Mouse (Mus musculus) testis, postnatal 10 days (tissue): Measurements from ENCODE around the gene Nfia.

Source experiments
- DNase-seq: peaks from one replicate; pipeline ENCODE4 v3.0.0; 2021; ENCODE audit warnings: low spot score

The Nfia gene

DNA sequence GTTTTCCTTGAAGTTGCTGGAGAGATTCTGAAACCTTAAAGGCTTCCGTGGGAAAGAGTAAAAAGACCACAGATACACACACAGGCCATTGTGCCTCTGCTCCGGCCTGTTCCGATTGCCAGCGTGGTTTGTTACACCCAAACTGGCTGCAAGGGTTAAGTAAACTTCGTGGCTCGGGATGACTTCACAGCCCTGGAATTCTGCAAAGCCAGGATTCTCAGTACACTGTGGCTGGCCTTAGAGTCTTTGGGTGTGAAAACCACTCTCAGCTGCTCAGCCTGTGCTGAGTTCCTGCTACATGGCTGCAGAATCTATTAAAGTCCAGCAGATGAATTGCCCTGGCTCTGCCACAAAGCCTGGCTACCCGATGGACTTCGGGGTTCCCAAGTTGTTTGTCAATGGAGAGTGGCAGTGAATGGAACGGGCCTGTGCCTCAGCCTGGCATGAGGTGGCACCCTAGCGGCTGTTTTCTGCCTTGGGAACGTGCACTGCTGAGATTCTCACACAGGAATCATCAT is 231.6 kb downstream of the Nfia start:
- DNase-seq: peak; percentile 65

DNA sequence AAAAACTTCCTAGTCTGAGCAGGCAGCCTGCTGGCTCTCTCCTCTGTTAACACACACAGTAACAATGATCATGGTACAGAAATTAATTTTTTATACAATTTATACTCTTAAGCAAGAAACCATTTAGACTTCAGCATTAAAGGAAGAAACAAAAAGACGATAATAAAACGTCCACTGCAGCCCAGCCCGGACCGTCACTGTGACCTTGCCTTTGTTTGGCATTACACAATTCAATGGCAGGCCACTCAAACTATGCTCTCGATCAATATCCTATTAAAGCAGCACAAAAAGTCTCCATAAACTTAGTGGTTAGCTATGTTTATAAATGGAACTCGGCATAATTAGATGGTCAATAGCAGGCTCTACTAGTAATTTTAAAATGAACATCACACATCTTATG is 232.5 kb downstream of the Nfia start:
- DNase-seq: no peak

DNA sequence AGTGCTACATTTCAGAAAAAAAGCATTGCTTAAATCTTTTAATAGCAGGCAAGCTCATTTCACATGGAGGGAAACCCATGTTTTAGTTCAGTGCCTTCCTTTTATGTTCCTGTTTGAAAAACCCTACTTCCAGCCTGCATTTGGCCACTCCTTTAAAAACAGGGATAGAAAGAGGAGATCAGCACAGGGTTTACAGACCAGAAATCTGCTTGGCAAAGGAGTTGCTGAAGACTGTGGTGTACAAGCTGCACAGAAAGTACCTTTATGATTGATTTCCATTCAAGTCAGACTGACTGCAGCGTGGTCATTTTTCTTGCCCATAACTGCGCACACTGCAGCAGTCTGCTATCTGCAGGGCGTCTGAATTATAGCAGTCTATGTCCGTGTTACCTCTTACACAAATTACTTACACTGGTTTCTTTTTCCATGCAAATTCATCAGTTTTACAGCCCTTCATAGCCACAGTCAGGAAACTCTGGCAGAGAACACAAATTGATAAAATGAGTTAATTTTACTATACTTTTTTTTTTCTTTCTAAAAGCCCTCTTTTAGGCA is 236.4 kb downstream of the Nfia start:
- no peak for DNase-seq

DNA sequence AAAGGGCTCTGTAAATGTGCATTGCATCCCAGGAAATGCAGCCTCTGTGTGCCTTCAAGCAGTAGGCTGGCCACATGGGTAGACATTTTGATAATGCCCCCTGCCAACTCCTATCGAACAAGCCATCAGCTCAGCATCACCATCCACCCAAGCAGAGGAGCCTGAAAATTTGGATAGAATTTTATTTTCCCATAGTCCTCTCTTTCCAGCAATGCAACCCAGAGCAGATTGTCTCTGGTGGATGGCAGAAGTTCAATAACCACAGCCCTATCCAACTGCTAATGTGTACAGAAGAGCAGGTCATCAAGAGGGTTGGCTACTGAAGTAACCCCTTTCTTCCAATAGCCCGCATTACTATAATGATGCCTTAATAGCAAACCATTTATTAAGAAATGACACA is 237.4 kb downstream of the Nfia start:
- no peak for DNase-seq

DNA sequence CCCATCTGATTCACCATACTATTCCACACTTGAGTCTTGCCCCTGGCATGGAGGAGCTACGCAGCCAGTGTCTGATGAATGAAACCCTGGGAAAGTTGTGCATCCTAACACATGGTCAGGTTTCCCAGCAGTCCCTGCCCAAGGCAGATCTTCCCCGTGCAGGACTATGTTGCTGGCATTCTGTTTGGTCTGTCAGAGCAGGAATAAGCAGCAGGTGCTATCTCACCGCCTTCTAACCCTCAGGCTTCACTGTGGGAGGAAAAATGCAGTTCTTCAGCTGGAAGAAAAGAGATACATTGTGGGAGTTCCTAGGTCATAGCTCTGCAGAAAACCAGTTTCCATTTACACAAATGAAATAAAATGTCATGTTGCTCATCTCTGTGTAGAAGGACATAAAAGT is 247.3 kb downstream of the Nfia start:
- no peak for DNase-seq

DNA sequence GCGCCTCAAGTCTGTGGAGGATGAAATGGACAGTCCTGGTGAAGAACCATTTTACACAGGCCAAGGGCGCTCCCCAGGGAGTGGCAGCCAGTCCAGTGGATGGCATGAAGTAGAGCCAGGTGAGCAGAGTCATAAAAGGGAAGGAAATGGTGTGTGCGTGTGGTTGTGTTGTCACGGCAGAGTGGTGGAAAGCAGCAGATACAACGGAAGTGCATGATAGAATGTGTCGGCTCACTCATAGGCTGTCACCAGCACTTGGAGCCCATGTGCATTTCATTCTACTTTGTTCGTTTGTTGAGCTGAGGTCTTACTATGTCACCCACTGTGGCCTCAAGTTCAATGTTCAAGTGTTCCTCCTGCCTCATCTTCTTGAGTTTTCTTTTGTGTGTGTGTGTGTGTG is 248.3 kb downstream of the Nfia start:
- DNase-seq: no peak

DNA sequence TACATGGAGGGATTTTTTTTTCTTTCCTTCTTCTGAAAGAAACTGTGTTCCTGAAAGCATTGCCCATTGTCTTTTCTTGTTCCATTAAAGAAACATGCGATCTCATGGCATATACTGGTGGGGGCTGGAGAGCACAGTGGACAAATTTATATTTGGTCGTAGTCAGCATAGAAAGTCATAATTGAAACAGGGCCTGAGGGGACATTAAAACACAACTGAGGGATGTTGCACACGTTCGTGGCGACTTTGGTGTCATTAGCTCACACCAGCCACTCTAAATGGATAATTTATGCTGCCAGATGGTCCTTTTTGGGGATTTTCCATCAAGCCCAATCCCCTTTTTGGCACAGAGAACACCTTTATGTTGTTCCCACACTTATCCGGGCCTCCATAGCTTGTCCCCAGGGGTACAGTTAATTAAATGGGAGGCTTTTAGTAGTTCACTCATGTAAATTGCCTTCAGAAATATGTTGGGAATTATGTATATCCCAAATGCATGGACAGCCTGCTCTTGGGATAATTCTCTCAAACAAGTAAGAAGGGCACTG is 250.8 kb downstream of the Nfia start:
- no peak for DNase-seq

DNA sequence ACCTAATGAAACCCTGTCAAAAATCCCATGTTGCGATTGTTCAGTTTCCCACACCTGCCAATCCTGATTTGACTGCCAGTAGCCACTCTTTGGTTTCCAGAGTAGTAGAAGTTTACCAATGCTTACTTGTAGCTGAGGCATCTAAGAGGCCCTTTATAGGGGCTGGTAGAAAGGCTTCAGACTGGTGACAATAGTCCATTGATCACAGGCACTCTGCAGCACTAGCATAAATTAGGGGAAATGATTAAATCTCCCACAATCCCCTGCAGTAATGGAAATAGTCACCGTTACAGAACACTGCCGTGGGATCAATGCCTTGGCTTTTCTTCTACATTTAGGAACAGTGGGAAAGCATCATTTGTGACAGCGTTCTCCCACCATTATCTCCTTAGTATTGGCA is 254.9 kb downstream of the Nfia start:
- no peak for DNase-seq

DNA sequence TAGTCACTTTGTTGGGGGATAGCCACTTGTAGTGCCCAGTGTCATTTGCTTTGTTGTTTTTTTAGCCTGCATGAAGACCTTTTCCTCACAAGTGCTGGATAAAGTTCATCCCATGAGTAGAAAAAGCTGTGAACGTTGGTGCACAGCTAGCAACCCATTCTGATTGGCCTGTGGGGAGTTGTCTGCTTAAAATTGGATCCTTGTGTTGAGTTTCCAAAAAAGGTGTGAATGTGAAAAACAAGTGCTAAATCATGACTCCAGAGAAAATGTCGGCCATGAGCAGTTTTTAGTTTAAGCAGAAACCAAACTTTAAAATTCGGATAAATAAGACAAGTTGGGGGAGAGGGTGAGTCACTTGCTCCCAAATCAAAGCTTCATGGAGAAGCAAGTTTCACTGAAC is 259.3 kb downstream of the Nfia start:
- no peak for DNase-seq

DNA sequence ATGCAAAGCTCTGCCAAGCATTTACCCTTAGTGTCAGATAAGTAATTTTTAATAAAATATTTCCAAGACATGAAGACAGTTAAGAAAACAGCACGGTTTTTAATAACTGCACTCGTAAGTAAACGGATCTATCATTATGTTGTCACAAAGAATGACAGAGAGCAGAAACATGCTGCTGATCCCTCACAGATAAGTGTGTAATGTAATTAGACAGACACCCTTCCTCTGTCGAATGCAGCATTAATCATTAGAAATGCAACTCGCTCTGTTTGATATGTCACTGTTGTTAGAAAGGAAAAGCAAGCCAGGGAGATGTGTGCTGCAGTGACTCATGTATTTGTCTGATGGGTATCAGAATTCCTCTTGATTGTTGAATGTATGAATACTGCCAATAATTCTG is 259.8 kb downstream of the Nfia start:
- DNase-seq: no peak

DNA sequence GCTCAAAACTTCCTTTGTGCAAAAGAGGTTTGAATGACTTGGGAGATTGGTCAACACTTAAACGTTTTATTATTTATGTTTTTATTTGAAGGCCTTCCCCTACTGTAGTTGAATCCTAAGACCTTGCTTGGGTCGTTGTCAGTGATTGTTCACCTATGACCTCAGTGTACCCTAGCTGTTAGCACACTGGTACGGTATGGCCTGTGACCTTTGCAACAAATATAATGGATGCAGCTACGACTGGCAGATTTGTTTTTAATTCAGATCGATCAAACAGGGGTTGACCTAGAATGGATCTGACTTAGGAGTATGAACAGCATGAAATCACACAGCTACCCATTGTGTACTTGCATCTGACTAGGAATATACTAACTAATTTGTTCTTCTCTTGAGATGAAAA is 266.6 kb downstream of the Nfia start:
- no peak for DNase-seq

DNA sequence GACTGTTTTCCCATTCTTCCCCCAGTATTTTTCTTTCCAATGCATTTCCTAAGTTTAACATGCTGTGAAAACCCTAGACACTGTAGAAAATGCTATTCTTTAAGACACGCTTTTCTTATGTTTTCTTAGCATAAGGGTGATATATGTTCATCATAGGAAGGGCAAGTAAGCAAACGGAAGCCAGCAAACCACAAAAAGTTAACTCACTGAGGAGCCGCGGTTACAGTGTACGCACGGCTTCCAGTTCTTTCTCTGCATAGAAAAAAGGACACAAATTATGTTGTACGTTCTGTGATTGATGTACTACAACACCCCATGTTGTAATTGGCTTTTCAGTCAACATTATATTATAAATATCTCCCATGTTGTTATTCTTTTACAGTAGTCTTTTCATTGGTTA is 267.6 kb downstream of the Nfia start:
- no peak for DNase-seq

DNA sequence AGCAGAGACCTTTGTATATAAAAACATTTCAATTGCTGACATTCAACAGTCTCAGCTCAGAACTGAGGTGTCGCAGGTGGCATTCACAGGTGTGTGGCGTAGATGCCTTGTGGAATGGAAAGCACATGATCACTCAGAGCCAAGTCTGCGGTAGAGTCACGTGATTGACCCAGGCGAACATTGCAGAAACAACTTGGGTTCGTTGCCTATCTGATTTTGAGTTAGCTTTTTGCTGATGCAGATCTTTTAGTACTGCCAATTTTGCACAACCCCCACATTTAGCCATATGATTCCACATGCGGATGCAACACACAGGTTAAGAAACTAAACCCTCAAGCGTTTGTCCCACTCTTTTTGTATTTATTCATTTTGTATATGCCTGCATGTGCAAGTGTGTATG is 272.1 kb downstream of the Nfia start:
- no peak for DNase-seq

DNA sequence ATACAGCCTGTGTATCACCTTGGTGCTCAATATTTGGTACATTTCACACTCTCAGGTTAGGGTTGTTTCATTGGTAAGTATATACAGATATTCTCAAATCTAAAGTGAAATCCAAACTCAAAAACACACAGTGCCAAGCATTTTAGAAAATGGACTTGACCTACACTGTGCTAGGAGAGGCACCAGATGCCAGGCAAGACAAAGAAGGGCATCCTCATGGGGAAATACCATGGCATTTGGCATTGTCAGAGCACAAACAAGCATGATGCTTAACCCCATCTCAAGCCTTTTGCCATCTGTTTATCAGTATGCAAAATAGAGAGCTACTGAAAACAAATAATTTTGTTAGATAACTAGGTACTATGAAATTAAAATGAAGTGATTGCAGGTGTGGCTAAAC is 274.8 kb downstream of the Nfia start:
- no peak for DNase-seq

DNA sequence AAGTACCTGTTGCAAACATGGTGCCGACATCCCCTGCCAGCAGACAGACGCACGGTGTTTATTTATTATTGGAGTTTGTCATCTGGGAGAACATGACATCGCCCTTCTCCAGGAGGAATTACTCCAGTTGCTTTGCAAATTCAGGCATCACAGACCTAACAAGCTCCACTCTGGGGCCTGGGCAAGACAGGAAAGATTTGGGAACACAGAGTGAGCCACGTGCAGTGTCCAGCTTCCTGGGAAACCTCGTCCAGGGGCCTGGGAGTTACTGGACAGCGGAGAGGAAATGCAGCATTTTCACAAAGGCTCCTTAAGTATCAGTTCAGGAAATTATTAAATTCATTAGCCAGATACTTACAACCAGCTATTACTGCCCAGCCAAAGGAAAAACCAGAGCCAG is 277.1 kb downstream of the Nfia start:
- no peak for DNase-seq

DNA sequence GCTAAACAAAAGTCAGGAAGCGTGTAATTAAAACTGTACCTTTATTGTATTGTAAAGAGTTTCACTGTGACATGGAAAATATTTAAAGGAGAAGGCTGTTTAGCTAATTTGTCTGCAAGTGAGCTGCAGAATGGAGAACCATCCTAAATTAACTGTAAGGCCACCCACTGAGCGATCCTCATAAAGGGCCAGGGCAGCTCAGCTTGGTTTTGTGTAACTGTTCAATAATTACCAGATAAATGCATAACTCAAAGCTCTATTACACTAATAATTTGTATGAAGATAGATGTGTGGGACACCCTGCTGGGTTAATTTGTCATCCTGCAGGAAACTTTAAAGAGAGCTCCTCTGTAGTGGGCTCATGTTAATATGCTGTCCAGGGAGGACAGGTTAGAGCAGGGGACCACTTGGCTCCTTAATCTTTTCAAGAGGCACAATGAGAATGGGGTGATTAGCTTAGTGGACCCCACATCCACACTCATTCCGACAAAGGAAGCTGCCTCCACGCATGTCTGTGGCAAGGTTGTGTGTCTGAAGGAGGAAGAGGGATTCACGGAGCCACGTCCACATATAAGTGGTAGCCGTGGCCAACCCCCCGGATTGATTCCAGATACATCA is 277.6 kb downstream of the Nfia start:
- no peak for DNase-seq

DNA sequence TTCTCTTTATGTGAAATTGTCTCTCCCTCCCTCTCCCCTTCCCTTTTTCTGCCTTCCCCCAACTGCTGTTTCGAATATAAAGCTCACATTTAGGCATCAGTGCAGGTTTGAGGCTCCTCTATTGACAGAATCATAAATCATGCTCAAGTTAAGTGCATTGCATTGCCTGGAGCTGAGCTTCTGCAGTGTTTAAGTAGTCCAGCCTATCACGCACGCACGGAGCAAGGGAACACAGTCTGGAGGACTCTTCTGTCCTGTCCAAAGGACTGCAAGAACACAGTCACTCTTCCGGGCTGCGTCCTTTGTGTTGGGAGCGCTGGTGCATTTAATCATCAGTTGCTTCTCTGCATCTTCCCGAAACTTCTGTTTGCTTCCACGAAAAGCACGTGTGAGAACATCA is 278.2 kb downstream of the Nfia start:
- no peak for DNase-seq

DNA sequence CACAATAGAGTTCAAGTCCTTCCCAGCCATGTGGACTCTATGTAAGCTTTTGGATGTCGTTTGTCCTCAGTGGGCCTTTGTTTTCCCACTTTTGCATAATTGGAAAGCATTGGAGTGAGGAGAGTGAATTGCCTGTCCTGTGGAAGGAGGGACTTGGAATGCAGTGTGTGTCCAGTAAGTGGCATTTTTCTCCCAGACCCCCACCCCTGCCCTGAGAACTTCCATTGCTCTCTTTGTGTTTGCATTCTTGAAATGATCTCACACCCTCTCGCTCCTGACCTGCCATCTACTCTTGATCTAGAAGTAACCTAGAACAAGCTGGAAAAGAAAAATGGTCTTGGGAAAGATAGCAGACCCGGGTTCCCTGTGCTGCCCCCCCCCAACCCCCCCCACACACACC is 278.8 kb downstream of the Nfia start:
- no peak for DNase-seq

DNA sequence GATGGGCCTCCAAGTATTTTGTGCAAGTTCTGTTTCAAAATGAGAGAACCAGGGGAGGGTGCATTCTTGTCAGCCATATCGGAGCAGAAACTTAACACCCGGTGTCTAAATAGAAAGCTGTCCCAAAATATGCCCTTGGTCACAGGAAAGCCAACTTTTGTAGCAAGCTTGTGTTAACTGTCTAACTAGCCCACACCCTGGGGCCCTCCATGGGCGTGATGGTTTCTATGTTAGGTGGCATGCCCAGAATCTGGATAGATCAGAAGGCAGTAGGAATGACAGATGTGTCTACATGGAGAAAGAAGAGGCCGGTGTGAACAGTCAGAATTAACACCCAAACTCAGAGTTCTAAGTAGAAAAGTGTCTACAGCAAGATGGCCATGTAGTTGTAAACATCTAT is 282.5 kb downstream of the Nfia start:
- no peak for DNase-seq

DNA sequence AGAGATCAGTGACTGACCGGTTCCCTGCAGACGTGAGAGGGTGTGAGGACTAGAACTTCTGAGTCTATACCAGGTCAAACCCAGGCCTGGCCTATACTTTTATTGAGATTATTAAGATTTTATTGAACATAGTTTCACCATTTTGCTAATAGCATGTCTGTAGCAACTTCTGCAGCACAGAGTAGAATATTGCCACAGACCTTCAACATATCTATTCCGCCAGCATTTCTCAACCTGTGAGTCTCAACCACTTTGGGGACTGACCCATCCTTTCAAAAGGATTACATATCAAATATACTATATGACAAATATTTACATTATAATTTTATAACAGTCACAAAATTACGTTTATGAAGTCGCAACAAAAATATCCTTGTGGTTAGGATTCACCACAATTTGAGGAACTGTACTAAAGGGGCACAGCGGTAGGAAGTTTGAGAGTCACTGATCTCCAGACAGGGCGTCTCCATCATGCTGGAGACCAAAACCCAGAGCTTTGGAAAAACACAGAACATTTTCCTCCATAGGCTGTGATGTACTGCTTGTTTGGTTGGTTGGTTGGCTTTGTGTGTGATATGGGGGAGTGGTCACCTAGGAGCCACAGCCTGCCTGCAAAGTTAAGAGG is 284.0 kb downstream of the Nfia start:
- no peak for DNase-seq

DNA sequence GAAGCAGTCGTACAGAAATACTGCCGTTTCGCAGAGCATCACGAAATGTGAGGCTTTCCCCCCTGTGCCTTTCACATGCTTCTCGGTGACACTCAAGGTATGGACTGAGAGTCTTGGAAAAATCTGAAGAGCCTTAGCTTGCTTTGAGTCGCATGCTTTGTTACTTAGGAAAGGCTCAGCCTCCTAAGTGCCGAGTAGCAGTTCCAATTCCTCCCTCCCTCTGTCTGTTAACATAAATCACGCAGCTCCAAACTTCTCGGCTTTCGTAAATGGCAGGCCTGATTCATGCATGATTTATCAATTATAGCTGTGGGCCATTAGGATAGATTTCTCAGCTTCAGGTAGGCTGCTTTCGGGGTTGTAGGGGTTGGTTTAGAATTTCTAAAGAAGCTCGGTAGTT is 284.7 kb downstream of the Nfia start:
- no peak for DNase-seq

DNA sequence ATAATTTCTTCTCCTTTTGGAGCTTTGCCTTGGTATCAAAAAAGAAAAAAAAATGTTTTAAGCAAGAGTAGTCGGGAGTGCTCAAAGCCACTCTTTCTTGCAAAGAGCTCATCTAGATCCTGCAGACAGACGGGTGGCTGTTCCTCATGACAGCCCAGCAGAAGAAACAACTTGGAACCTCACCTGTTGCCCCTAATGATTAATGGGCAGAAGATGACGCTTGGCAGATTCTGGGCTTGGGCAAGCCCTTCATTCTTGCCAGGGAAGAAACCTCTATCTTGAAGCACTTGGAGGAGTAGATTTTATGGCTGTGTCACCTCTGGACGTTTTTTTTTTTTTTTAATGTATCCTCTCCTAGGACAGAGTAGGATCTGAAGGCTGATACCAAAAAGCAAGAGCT is 285.2 kb downstream of the Nfia start:
- no peak for DNase-seq

DNA sequence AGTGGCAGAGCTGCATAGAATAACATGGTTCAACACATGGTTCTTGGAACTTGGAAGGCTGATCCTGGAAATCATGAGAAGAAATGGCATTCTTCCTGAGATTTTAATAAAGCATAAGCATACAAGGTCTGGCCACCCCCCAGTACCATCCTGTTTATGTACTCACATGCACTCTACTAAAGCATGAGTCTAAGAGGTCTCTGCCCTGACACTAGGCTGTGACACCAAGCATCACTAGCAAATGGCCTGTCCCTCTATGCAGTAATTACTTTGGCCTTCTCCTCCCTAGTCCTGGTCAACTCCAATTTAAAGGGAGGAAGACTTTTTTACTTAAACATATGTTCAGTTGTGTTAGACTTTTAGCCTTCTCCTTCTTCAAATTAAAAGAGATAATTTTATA is 285.6 kb downstream of the Nfia start:
- DNase-seq: no peak

DNA sequence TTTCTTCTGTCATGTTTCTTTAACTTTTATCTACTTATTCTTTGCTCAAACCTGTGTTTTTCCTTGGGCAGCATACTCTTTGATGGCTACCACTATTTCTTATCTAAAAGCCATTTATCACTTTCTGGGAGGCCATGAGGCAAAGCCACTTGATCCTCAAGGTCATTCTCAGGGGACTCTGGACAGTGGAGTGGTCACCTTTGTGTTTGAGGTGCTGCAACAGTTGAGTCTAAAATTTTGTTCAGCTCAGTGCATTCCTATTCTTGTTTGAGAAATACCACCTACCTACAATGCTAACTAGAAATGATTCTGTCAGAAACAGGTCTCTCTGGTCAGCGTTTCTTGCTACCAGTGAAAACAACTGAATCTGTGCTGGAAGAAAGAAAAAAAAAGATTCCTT is 288.1 kb downstream of the Nfia start:
- DNase-seq: no peak
